Mouse (Mus musculus) CH12.LX (cell line): ENCODE measurements around the gene Pskh1. TPM values are rescaled to one million over a fixed set of nuclear protein-coding genes. Genes with fewer than 3 reads are reported as not detected.

ENCODE experiments used
- DNase-seq: peaks from one replicate; pipeline ENCODE4 v3.0.0-alpha.2; 2013; ENCODE audit errors: extremely low read depth
- H3K27ac ChIP-seq: 2 replicates; pipeline ENCODE4 v1.5.1; 2012; ENCODE audit warnings: low read depth, mild to moderate bottlenecking, control low read depth, moderate library complexity; ENCODE audit not compliant: insufficient read depth
- H3K27me3 ChIP-seq: replicated peaks from 2 replicates; pipeline ENCODE3; 2012; ENCODE audit warnings: inconsistent platforms
- H3K36me3 ChIP-seq, 2 experiments: replicated peaks in 1 of 2; 2 replicates each; pipeline versions ENCODE3 to v1.6.1; 2012; ENCODE audit warnings: inconsistent platforms in 1 of 2, low read length in 1 of 2, mild to moderate bottlenecking in 1 of 2, mixed read lengths in 1 of 2, moderate library complexity in 1 of 2; ENCODE audit not compliant: control insufficient read depth in 1 of 2, insufficient read depth in 1 of 2
- H3K4me1 ChIP-seq, 2 experiments: 2 replicates each; pipeline ENCODE4 v1.6.1; 2012; ENCODE audit warnings: inconsistent platforms in 1 of 2, moderate library complexity in 1 of 2; ENCODE audit not compliant: insufficient read depth in 2 of 2, control insufficient read depth in 1 of 2
- H3K4me2 ChIP-seq: 2 replicates; pipeline ENCODE4 v1.6.1; 2012; ENCODE audit warnings: low read depth, mild to moderate bottlenecking, control low read depth; ENCODE audit not compliant: poor library complexity, insufficient read depth, severe bottlenecking
- H3K4me3 ChIP-seq, 3 experiments: fragments of 150-350 bp in 1 of 3; sonication (generic) in 1 of 3; replicated peaks in 1 of 3; 2 replicates each; pipeline versions ENCODE3 to v1.5.1; 2011 to 2012; ENCODE audit warnings: low read depth in 2 of 3, low read length in 2 of 3, mild to moderate bottlenecking in 2 of 3, moderate library complexity in 2 of 3, control low read depth in 1 of 3, improper control_type of control experiment in 1 of 3, inconsistent platforms in 1 of 3, mixed read lengths in 1 of 3; ENCODE audit not compliant: poor library complexity in 1 of 3
- H3K79me2 ChIP-seq: replicated peaks from 2 replicates; pipeline ENCODE4 v1.6.1; 2012; ENCODE audit warnings: mild to moderate bottlenecking, moderate library complexity; ENCODE audit not compliant: control insufficient read depth, poor library complexity, insufficient read depth, severe bottlenecking; ENCODE audit errors: extremely low read depth
- H3K9ac ChIP-seq: 2 replicates; pipeline ENCODE4 v1.6.1; 2012; ENCODE audit warnings: low read depth, mild to moderate bottlenecking, control low read depth, moderate library complexity; ENCODE audit not compliant: insufficient read depth
- H3K9me3 ChIP-seq: replicated peaks from 2 replicates; pipeline ENCODE3; 2012; ENCODE audit warnings: low read length, inconsistent platforms, mixed read lengths
- BHLHE40 ChIP-seq: IDR thresholded peaks from 2 replicates; pipeline ENCODE4 v1.6.1; 2011; ENCODE audit warnings: mild to moderate bottlenecking, low read depth, low read length, improper control_type of control experiment
- CTCF ChIP-seq, 2 experiments: IDR thresholded peaks in 1 of 2; conservative IDR thresholded peaks in 1 of 2; 2 replicates each; pipeline ENCODE4 v1.5.1; 2011 to 2012; ENCODE audit warnings: low read depth in 2 of 2, low read length in 2 of 2, improper control_type of control experiment in 1 of 2, inconsistent platforms in 1 of 2, mild to moderate bottlenecking in 1 of 2, moderate library complexity in 1 of 2
- MAFK ChIP-seq: IDR thresholded peaks from 2 replicates; pipeline ENCODE4 v1.6.1; 2011; ENCODE audit warnings: low read length, improper control_type of control experiment; ENCODE audit not compliant: insufficient replicate concordance
- MEF2A ChIP-seq: IDR thresholded peaks from 2 replicates; pipeline ENCODE4 v1.6.1; 2014; ENCODE audit warnings: low read depth, mild to moderate bottlenecking, inconsistent platforms, low read length, improper control_type of control experiment, borderline replicate concordance
- NELFE ChIP-seq: IDR thresholded peaks from 2 replicates; pipeline ENCODE4 v1.6.1; 2011; ENCODE audit warnings: low read depth, low read length, improper control_type of control experiment
- NRF1 ChIP-seq: IDR thresholded peaks from 2 replicates; pipeline ENCODE4 v1.6.1; 2014; ENCODE audit warnings: low read depth, mild to moderate bottlenecking, inconsistent platforms, low read length, improper control_type of control experiment, moderate library complexity
- TBP ChIP-seq: conservative IDR thresholded peaks from 2 replicates; pipeline ENCODE4 v1.6.1; 2011; ENCODE audit warnings: low read depth, low read length, improper control_type of control experiment
- UBTF ChIP-seq: IDR thresholded peaks from 2 replicates; pipeline ENCODE4 v1.6.1; 2012; ENCODE audit warnings: low read depth, mild to moderate bottlenecking, inconsistent platforms, low read length, improper control_type of control experiment, moderate library complexity
- USF1 ChIP-seq: IDR thresholded peaks from 2 replicates; pipeline ENCODE4 v1.6.1; 2014; ENCODE audit warnings: low read depth, mild to moderate bottlenecking, inconsistent platforms, low read length, improper control_type of control experiment
- dilution Hi-C: fragments of 300-500 bp; cut with MboI; formaldehyde crosslinking; loops from 2 replicates; pipeline ENCODE4 v1.14.3; 2020; ENCODE audit warnings: low sequenced_read_pairs; ENCODE audit not compliant: extremely low pct_unique_long_range_greater_than_20kb, extremely low pct_ligation_motif_present
- in situ Hi-C: fragments of 300-500 bp; cut with MboI; formaldehyde crosslinking; loops from 3 replicates; pipeline ENCODE4 v1.14.3; 2019; ENCODE audit warnings: low sequenced_read_pairs, low pct_ligation_motif_present, low pct_unique_long_range_greater_than_20kb, mixed read lengths
- polyA plus RNA-seq: library from polyadenylated mRNA; unstranded; fragments of >175 nt; gene quantifications from 2 replicates; pipeline ENCODE4 v1.2.1, GENCODE M21; 2012; ENCODE audit warnings: low read depth; ENCODE audit not compliant: insufficient read length
- total RNA-seq, 2 experiments: library from RNA; depleted of rRNA; stranded (reverse); fragments of 300-350 nt in 1 of 2; fragments of >200 nt in 1 of 2; gene quantifications; 2 replicates each; pipeline ENCODE4 v1.2.3; 2012 to 2014

Pskh1 gene
- total and polyA plus RNA-seq, 3 experiments = 11.0 to 12.9 (median 12.3) TPM

GRCm38 (mm10) chr8:105965905-105966341 is 65.7 kb downstream of the Pskh1 start, which contains the start of gene Slc12a4 (continued):
- TF ChIP-seq CTCF (conservative IDR thresholded peaks at IDR 0.05 in 1 of 2, IDR thresholded peaks at IDR 0.05 in 1 of 2; ENCODE audit: low read depth in 2 of 2, low read length in 2 of 2) = no peak
- no peak for TF ChIP-seq MEF2A
- no peak; the same call in 1 of the 2 replicates for TF ChIP-seq NELFE
- no peak for TF ChIP-seq NRF1

- Histone ChIP-seq H3K4me1 (peaks cover 6 to 12% of the 10 kb centered on the region in 2 experiments), H3K79me2 (no peaks in the 10 kb centered on the region), H3K27ac (no peak overlapping the region), H3K36me3 (no peaks in the 10 kb centered on the region), H3K4me2 (no peak overlapping the region), H3K27me3 (peaks cover 19% of the 10 kb centered on the region), H3K4me3 (no peak overlapping the region), H3K9ac (no peak overlapping the region), H3K9me3 (no peaks in the 10 kb centered on the region)
- in situ Hi-C loops (no loop called here), dilution Hi-C loops (no loop called here)
- DNase-seq = no peak
- TF ChIP-seq BHLHE40 = no peak
Observed at GRCm38 (mm10) chr8:105966692-105967311, 66.6 kb downstream of the Pskh1 start.

- no peak overlapping the region for H3K4me2 ChIP-seq
- H3K4me1 ChIP-seq = peaks cover 6 to 10% of the 10 kb centered on the region in 2 experiments
- dilution Hi-C loops = no loop called here
- DNase-seq = no peak
- H3K27ac ChIP-seq = no peak overlapping the region
- H3K36me3 ChIP-seq = no peaks in the 10 kb centered on the region
- peaks cover 20% of the 10 kb centered on the region for H3K27me3 ChIP-seq
- no peaks in the 10 kb centered on the region for H3K79me2 ChIP-seq
- H3K9ac ChIP-seq = no peak overlapping the region
- peak; percentile 88 for TF ChIP-seq TBP
- TF ChIP-seq USF1 = no peak
- in situ Hi-C loops = no loop called here
- H3K9me3 ChIP-seq = no peaks in the 10 kb centered on the region
- H3K4me3 ChIP-seq = no peak overlapping the region
Observed at GRCm38 (mm10) chr8:105969367-105969766, 69.1 kb downstream of the Pskh1 start.

- dilution Hi-C loops = no loop called here
- no peak overlapping the region for H3K9ac ChIP-seq
- in situ Hi-C loops = no loop called here
Observed at GRCm38 (mm10) chr8:105971019-105971720, 70.9 kb downstream of the Pskh1 start.

More at GRCm38 (mm10) chr8:105971019-105971720, 70.9 kb downstream of the Pskh1 start:
- H3K4me2 ChIP-seq = no peak overlapping the region
- no peaks in the 10 kb centered on the region; a peak in 1 of 4 replicates for H3K4me1 ChIP-seq
- DNase-seq = no peak
- H3K79me2 ChIP-seq = no peaks in the 10 kb centered on the region
- H3K36me3 ChIP-seq = no peaks in the 10 kb centered on the region
- no peaks in the 10 kb centered on the region for H3K9me3 ChIP-seq
- H3K4me3 ChIP-seq = no peak overlapping the region
- H3K27me3 ChIP-seq = peaks cover 18% of the 10 kb centered on the region
- H3K27ac ChIP-seq = no peak overlapping the region
- TF ChIP-seq MAFK (no peak), UBTF (no peak)
